Comparison of ENCODE assay signal across 8 mouse cellular contexts in genomic region chr9:63133659-63134058, GRCm38 (mm10). TPM values are rescaled to one million over a fixed set of nuclear protein-coding genes. Genes with fewer than 3 reads are reported as not detected.
DNase-seq lines count a peak whose midpoint lies in the region; ATAC-seq and TF ChIP-seq lines count a peak whose summit lies in the region.
"Had no signal": no experiment of that assay in that cellular context is flagged by ENCODE, and none has a peak within 500 bp of the region (broad histone marks: within the 10 kb centered on the region; RNA-seq: fewer than 3 reads in every experiment).

No protein-coding gene starts in this region.

- 13% methylated on average over 6 of the region's 6 CpGs for WGBS in lung, embryonic 16.5 days
- 18% methylated on average over 6 of the region's 6 CpGs for WGBS in forebrain, embryonic 10.5 days
- 15% methylated on average over 6 of the region's 6 CpGs for WGBS in limb, embryonic 12.5 days
- 7% methylated on average over 6 of the region's 6 CpGs for WGBS in small intestine, adult 2 months

- H3K27me3 ChIP-seq in lung, embryonic 16.5 days (ENCODE audit: control insufficient read depth, insufficient read depth, low read depth, low read length), result peaks cover 51% of the 10 kb centered on the region
- H3K27me3 ChIP-seq in forebrain, embryonic 10.5 days (ENCODE audit: poor library complexity, severe bottlenecking), result peaks cover 89% of the 10 kb centered on the region
- H3K27me3 ChIP-seq in limb, embryonic 12.5 days, result peaks cover 51% of the 10 kb centered on the region
- H3K27me3 ChIP-seq in small intestine, adult 2 months (ENCODE audit: control insufficient read depth, insufficient read depth, low read length), result peaks cover 27% of the 10 kb centered on the region

- no peak for TF ChIP-seq CTCF in small intestine, adult 2 months (IDR thresholded peaks at IDR 0.05; ENCODE audit: extremely low read depth, insufficient read length, insufficient replicate concordance, low read depth, low read length)

- H3K4me2 ChIP-seq in lung, embryonic 16.5 days (ENCODE audit: low read depth, low read length), result peak overlapping the region; percentile 74
- peak overlapping the region; percentile 66 for H3K4me2 ChIP-seq in limb, embryonic 12.5 days

- no peak for DNase-seq in lung, postnatal 14 days
- DNase-seq in forebrain, embryonic 10.5 days (ENCODE audit: extremely low spot score, low spot score), result no peak
- DNase-seq in adrenal gland, adult (ENCODE audit: inconsistent age in 2 of 2, low spot score in 1 of 2), result no peak
- DNase-seq in left cerebral cortex, adult 8-10 months (ENCODE audit: low spot score in 2 of 2), result no peak
- DNase-seq: kidney, postnatal 36 days had no signal

- no peaks in the 10 kb centered on the region for H3K36me3 ChIP-seq in lung, embryonic 16.5 days (ENCODE audit: control insufficient read depth, insufficient read depth, low read length)
- H3K36me3 ChIP-seq in forebrain, embryonic 10.5 days (replicated peaks), result no peaks in the 10 kb centered on the region
- H3K36me3 ChIP-seq in limb, embryonic 12.5 days, result no peaks in the 10 kb centered on the region
- H3K36me3 ChIP-seq in small intestine, adult 2 months (ENCODE audit: control insufficient read depth, insufficient read depth, low read length), result no peaks in the 10 kb centered on the region

- H3K9ac ChIP-seq in lung, embryonic 16.5 days (ENCODE audit: low read length), result peak overlapping the region; percentile 45; the same call in 1 of the 2 replicates
- H3K9ac ChIP-seq in limb, embryonic 12.5 days (replicated peaks), result no peak overlapping the region; the same call in 1 of the 2 replicates

- H3K4me3 ChIP-seq in lung, embryonic 16.5 days (ENCODE audit: low read length), result peak overlapping the region; percentile 46
- H3K4me3 ChIP-seq in forebrain, embryonic 10.5 days, result peak overlapping the region; percentile 56
- H3K4me3 ChIP-seq in limb, embryonic 12.5 days (replicated peaks), result peak overlapping the region; percentile 33
- peak overlapping the region; percentile 40 for H3K4me3 ChIP-seq in small intestine, adult 2 months (ENCODE audit: low read depth, low read length)

- no peaks in the 10 kb centered on the region for H3K9me3 ChIP-seq in lung, embryonic 16.5 days (ENCODE audit: control insufficient read depth, low read length)
- no peaks in the 10 kb centered on the region for H3K9me3 ChIP-seq in forebrain, embryonic 10.5 days
- H3K9me3 ChIP-seq in limb, embryonic 12.5 days, result no peaks in the 10 kb centered on the region

- no peak overlapping the region for H3K27ac ChIP-seq in lung, embryonic 16.5 days (ENCODE audit: low read length)
- no peak overlapping the region for H3K27ac ChIP-seq in forebrain, embryonic 10.5 days
- H3K27ac ChIP-seq in limb, embryonic 12.5 days, result no peak overlapping the region
- H3K27ac ChIP-seq in small intestine, adult 2 months (ENCODE audit: insufficient read depth, low read depth, low read length), result no peak overlapping the region

- H3K4me1 ChIP-seq in lung, embryonic 16.5 days (replicated peaks; ENCODE audit: control insufficient read depth, insufficient read depth, low read length), result peaks cover 14% of the 10 kb centered on the region
- peaks cover 60% of the 10 kb centered on the region for H3K4me1 ChIP-seq in forebrain, embryonic 10.5 days
- peaks cover 51% of the 10 kb centered on the region for H3K4me1 ChIP-seq in limb, embryonic 12.5 days (replicated peaks)
- H3K4me1 ChIP-seq in small intestine, adult 2 months (ENCODE audit: control insufficient read depth, insufficient read depth, insufficient read length, low read length), result peaks cover 6% of the 10 kb centered on the region

- ATAC-seq in lung, embryonic 16.5 days (ENCODE audit: low read depth), result no peak
- no peak for ATAC-seq in limb, embryonic 12.5 days (ENCODE audit: insufficient number of reproducible peaks, insufficient read depth, low FRiP score, low TSS enrichment, low read depth)

- no peak for TF ChIP-seq POLR2A in small intestine, adult 2 months (IDR thresholded peaks at IDR 0.05; ENCODE audit: low read depth, low read length)

RNA-seq across cellular contexts. Expression of gene Skor1, which starts 15.1 kb away (rescaled TPM):
- 0.09 TPM in 1 of 2 replicates, not detected in the other for polyA plus RNA-seq in lung, embryonic 16.5 days (2015; fragmentation: Nextera tagmentation; extraction: Ambion mirVana)
- polyA plus RNA-seq in forebrain, embryonic 10.5 days (2016; fragmentation: Nextera tagmentation; extraction: Ambion mirVana), result 0.05 TPM in 1 of 2 replicates, not detected in the other
- 0.11 and 0.12 TPM in 2 replicates for polyA plus RNA-seq in limb, embryonic 12.5 days (2016; fragmentation: Nextera tagmentation; extraction: Ambion mirVana)
- 0.04 TPM in 1 of 2 replicates, not detected in the other for polyA plus RNA-seq in small intestine, adult 2 months (2012; rRNA removed)
- under 1 TPM; 0.34 to 0.44 (median 0.37) TPM for total RNA-seq in left cerebral cortex, adult 8-10 months (2022)
